Mouse (Mus musculus) frontal cortex, postnatal 10 days (tissue): ENCODE results near the gene Gm5431.
"Not testable (repeated sequence)": the region's sequence is repeated elsewhere in the genome, so short reads cannot be mapped to it uniquely, and the experiment has no call there.

Experiments
- DNase-seq, 2 experiments: peaks; one replicate each; pipeline ENCODE4 v3.0.0; 2022; ENCODE audit warnings: low spot score in 2 of 2, mixed read lengths in 1 of 2

Gene Gm5431

DNA sequence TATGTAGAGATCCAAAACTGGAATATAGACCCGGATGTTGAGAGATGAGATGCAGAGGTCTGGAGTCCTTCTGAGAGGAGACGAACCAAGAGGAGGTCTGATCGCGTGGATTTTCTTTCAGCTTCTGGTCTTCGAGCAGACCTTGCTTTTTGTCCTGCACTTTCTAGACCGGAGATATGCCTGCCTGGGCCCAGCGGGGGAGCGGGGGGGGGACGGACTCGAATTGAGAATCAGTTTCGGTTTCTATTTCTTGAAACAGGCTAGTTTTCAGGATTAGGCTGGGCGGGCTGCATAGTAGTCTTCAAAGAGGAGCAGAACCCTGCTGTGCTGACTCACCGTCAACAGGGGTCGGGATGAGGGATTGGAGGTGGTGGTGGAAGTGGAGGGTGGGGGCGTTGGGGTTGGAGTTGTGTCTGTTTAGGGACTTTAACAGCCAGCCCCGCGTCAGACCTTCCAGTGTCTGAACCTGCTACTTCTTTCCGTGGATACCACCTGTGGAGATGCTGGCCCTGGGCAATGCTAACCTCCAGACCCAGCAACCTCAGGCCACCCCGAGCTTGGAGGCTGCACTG is 30.7 kb downstream of the Gm5431 start, which contains the start of gene Irgm1:
Irgm1 (minus strand) TSS at position 483 of the 572 bp plus-strand sequence.
- DNase-seq = peak in 1 of 2 experiments; percentile 34

DNA sequence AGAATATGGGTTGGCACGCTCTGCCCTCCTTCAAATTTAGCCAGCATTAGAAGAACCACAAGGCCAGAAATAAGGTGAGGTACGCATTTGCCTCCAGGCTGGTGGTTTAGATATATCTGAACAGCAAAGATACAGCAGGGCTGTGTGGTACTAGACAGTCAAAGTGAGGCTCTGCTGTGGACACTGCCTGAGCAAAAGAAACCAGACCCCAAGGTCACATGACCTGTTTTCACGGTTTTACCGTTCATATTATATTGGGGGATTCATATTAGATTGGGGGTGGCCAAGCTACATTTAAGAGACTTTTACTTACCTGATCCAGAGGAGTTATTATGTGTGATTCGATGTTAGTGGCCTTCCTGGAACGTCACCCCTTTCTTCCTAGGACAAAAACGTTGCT is 31.2 kb downstream of the Gm5431 start:
- DNase-seq = no peak

GRCm38 (mm10) chr11:48869380-48870110 is 32.5 kb downstream of the Gm5431 start:
- no peak for DNase-seq

GRCm38 (mm10) chr11:48866481-48866880 is 35.5 kb downstream of the Gm5431 start:
- no peak for DNase-seq

DNA sequence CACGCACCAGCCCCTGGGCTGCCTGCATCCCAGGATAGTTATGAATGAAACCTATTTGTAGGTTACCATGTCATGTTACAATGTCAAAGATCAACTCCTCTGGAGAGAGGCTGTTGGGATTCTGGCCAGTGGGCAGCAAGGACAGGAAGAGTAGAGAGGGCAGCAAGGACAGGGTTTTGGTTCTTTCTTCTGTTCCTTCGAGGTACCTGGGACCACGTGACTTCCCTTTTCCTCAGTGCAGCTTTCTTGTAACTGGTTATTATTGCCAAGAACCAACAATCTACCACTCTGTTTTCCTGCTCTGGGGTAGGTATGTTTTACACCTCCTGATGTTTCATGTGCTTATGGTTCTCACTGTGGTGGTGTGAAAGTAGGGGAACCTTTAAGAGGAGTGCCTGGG is 38.2 kb downstream of the Gm5431 start:
- DNase-seq = no peak

DNA sequence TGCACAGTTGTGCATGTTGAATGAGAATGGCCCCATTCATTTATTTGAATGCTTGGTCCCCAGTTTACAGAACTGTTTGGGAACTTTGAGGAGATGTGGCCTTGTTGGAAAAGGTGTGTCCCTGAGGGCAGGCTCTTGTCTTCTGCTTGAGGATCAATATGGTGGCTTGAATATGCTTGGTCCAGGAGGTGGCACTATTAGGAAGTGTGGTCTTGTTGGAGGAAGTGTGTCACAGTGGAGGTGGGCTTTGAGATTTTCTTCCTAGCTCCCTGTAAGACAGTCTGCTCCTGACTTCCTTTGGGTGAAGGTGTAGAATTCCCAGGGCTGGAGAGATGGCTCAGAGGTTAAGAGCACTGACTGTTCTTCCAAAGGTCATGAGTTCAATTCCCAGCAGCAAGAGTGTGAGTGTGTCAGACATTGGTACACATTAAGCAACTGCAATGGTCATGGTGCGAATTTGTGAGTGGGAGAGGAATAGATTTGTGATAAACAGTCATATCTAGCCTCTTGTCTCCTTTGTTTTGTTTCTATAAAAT is 39.2 kb downstream of the Gm5431 start:
- no peak for DNase-seq

DNA sequence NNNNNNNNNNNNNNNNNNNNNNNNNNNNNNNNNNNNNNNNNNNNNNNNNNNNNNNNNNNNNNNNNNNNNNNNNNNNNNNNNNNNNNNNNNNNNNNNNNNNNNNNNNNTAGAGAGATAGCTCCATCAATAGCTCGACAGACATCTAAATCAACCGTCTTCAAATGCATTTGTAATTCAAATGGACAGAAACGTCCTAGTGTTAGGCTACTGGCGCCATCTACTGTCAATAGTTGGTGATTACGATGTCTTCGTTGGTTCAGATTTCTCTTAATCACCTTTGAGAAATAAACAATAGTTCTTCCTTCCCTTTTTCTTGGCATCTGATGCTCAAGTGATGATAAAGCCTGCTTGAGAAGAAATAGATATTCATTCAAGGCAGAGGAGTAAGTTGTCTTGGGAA is 43.0 kb downstream of the Gm5431 start:
- no peak for DNase-seq

DNA sequence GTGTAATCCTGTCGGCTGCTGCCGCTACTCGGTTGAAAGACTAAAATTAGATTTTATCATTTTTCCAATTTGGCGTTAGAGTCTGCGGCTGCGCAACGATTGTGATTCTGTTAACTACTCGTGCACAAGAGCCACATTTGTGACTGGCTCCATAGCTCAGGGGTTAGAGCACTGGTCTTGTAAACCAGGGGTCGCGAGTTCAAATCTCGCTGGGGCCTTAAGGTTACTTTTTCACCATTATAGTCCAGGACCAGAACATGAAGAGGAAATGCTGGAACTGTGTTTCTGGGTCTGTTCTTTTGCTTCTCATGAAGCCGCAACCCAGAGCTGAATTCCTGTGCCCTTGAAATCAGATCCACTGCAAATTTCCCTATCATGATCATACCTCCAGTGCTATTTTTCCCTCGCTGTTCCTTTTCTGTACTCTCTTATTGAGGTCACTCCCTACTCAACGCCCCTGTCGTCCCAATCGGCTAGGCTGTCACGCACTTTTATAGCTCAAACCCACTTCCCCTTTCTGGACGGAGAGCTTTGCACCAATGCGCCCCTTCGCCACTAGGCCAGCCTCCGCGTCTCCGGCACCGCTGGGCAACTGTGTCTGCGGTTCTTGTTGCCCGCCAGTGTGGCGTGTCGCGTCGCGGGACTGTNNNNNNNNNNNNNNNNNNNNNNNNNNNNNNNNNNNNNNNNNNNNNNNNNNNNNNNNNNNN is 48.4 kb downstream of the Gm5431 start:
- peak; percentile 68 to 88 for DNase-seq

- no peak for DNase-seq
These were observed 49.2 kb downstream of the Gm5431 start for GRCm38 (mm10) chr11:48852624-48853473.

DNA sequence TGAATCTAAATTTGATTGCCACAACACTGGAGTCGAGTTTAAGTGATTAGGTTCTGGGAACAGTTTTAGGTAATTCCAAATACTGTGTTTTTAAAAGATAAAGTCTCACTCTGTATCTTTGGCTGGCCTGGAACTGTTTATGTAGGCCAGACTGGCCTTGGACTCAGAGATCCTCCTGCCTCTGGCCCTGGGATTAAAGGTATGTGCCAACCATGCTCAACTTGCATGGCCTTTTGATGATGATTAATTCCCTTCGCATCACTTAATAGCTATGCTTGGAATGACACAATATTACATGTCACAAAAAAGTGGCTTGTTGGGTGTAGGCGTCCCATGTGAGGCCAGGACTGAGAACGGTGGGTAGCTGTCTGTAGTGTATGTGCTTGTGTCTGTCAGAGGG is 49.8 kb downstream of the Gm5431 start:
- DNase-seq = no peak

DNA sequence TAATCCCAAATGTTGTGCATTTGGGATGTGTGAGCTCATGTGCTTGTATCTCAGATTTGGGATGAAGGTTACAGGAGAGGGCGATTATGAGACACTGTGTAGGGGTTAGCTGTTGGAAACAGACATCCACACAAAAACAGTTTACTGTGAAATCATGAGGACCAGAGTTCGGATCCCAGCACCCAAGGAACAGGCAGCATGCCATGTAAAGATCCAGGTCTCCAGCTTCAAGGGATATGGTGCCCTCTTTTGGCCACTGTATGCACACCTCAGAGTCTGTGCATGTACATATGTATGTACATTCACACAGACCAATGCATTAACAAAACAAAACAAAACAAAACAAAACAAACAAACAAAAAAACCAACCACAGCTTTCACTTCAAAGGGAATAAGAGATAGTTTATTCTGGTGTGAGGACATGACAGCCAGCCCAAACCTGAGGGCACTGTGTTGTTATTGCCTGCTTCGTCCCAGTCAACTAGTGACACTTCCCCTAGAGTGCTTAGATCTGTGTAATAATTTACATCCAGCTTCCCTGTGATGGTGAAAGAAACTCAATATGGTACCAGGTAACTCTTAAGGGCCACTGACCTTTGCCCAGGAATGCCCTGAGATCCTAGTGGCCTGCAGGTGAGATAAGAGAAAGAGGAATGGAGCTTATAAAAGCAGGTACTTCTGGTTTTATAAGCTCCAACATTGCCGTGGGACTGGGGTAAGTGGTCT is 50.6 kb downstream of the Gm5431 start:
- DNase-seq = no peak

DNA sequence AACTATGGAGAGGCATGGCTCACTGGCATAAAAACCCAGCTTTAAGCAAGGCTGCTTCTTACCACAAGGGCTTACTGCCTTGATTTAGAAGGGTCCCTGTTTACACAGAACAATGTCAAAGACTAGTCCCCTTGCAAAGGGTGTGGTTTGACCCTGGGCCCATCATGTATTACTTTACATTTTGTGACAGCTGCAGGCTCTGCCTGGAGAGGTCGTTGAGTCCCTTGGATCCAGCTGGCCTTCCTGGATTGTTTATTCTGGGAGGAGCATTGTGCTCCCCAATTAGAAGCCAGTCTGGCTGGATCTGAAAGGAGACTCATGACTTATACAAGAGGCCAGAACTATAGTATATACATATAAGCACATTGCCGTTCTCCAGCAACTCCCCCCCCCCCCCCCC is 51.8 kb downstream of the Gm5431 start:
- DNase-seq = no peak

GRCm38 (mm10) chr11:48846881-48847280 is 55.1 kb downstream of the Gm5431 start:
- DNase-seq = no peak

GRCm38 (mm10) chr11:48846362-48846761 is 55.7 kb downstream of the Gm5431 start:
- DNase-seq = not testable (repeated sequence)

GRCm38 (mm10) chr11:48845244-48845815 is 56.7 kb downstream of the Gm5431 start:
- no peak for DNase-seq

GRCm38 (mm10) chr11:48844309-48844708 is 57.7 kb downstream of the Gm5431 start:
- DNase-seq = no peak

DNA sequence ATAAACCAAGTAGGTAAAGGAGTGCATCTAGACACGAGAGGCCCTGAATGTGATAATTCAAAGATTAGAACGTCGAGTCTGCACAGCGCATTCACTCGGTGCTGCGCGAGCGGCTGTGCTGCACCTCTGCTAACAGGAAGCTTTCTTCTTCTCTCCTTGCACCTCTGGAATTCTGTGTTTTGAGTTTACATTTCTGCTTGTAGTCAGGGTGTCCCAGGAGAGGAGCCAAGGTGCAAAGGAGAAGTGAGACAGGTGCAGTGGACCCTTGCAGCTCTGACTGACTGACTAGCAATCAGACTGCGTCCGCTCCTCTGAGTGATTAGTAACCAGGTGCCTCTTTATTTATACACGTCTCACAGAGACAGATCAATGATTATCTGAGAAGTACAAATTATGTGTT is 58.8 kb downstream of the Gm5431 start:
- DNase-seq = no peak

DNA sequence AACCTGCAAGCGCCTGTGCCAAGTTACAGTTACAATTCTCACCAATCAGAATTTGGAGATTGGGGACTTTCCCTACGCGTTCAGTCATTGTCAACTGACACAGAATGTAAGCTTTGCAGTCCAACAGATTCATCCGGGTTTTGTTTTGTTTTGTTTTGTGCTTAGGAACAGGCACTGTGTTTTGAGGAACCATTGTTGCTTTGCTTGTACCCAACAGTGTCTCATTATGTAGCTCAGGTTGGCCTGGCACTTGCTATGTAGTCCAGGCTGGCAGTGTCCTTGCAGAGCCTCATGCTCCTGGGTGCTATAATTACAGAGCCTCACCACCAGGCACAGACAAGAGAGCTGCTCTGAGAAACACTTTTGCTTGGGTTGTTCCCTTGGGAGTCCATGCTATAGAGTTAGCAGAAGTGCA is 59.6 kb downstream of the Gm5431 start:
- DNase-seq = no peak

DNA sequence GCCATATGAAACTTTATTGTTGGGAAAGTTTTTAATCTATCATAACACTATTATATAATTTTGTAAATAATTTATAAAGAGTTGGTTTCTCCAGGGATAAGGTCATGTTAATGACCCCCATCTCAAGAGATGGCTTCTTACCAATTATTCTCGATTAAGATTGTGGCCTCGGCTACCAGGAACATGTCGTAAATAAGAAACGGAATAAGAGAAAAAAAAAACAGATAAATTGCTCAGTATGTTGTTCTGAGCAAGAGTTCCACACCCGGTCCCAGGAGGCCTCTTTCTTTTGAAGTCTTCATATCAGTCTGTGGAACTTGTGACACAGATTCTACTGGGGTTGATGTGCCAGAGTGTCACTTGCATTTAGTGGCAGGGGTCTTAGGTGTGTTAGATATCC is 60.8 kb downstream of the Gm5431 start:
- DNase-seq = no peak

GRCm38 (mm10) chr11:48840805-48841204 is 61.2 kb downstream of the Gm5431 start:
- no peak for DNase-seq
